Mouse (Mus musculus) hindbrain, postnatal 0 days (tissue): ENCODE data around the gene Lin7a. TPM values are rescaled to one million over a fixed set of nuclear protein-coding genes. Genes with fewer than 3 reads are reported as not detected.

Source experiments
- ATAC-seq: fragments of 200-750 bp; cut with Nextera tagmentation; 2 replicates; pipeline ENCODE4 v1.8.0; 2017; ENCODE audit warnings: mild to moderate bottlenecking, moderate TSS enrichment, moderate library complexity
- DNase-seq: peaks from one replicate; pipeline ENCODE4 v3.0.0-alpha.2; 2015; ENCODE audit warnings: low spot score
- H3K27ac ChIP-seq: fragments of 300-500 bp; sonication (generic); 2 replicates; pipeline ENCODE4 v1.5.1; 2014; ENCODE audit warnings: mild to moderate bottlenecking
- H3K27me3 ChIP-seq: fragments of 300-500 bp; sonication (generic); 2 replicates; pipeline ENCODE4 v1.6.1; 2014; ENCODE audit warnings: low read length, mixed read lengths; ENCODE audit not compliant: insufficient read depth
- H3K36me3 ChIP-seq: fragments of 300-500 bp; sonication (generic); 2 replicates; pipeline ENCODE4 v1.6.1; 2014; ENCODE audit warnings: low read length, mixed read lengths; ENCODE audit not compliant: insufficient read depth
- H3K4me1 ChIP-seq: fragments of 300-500 bp; sonication (generic); 2 replicates; pipeline ENCODE4 v1.6.1; 2014; ENCODE audit warnings: antibody characterized with exemption, low read length, mixed read lengths; ENCODE audit not compliant: insufficient read depth
- H3K4me2 ChIP-seq: fragments of 300-500 bp; sonication (generic); 2 replicates; pipeline ENCODE4 v1.6.1; 2014; ENCODE audit warnings: low read depth, mild to moderate bottlenecking, low read length, moderate library complexity, mixed read lengths
- H3K4me3 ChIP-seq: fragments of 300-500 bp; sonication (generic); 2 replicates; pipeline ENCODE4 v1.5.1; 2014; ENCODE audit warnings: low read length
- H3K9ac ChIP-seq: fragments of 300-500 bp; sonication (generic); replicated peaks from 2 replicates; pipeline ENCODE4 v1.6.1; 2014; ENCODE audit warnings: mild to moderate bottlenecking, low read length, moderate library complexity, mixed read lengths
- H3K9me3 ChIP-seq: fragments of 300-500 bp; sonication (generic); 2 replicates; pipeline ENCODE4 v1.6.1; 2016; ENCODE audit warnings: low read length, mixed read lengths
- CTCF ChIP-seq: IDR thresholded peaks from 2 replicates; pipeline ENCODE4 v1.5.1; 2016; ENCODE audit warnings: antibody characterized with exemption, control low read depth, low read depth
- WGBS: fragments of 180-500 bp; shearing (Covaris S2); extraction: QIAGEN DNeasy Blood & Tissue Kit; methylation state at CpG from one replicate; pipeline ENCODE4 v1.1.7; 2014; 5-methylcytosine and 5-hydroxymethylcytosine counted together
- polyA plus RNA-seq: library from polyadenylated mRNA; unstranded; fragments of >200 nt; fragmentation: Nextera tagmentation; extraction: Ambion mirVana; gene quantifications from 2 replicates; pipeline ENCODE4 v1.2.1, GENCODE M21; 2015
- total RNA-seq: library from RNA; depleted of rRNA; stranded (reverse); fragments of >200 nt; gene quantifications from 2 replicates; pipeline ENCODE4 v1.2.3, GENCODE M21; 2014; rRNA removed

Gene Lin7a
- total and polyA plus RNA-seq, 2 experiments from 2014 or later = 26.0 to 27.8 TPM

DNA sequence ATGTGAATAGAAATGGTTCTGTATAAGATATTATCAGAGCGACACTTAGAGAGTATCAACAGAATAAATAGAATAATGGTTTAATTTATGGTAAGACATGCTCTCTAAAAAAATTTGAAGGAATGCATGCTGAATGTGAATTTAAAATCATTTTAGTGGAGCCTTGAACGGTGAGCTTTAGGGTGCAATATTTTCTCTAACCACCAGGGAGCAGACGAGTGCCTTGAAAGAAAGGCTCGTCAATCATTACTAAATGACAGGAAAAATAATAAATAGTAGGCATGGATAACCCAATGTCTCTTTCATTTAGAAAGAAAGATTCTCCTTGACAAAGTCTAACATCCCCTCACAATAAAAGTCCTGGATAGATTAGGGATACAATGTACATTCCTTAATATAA is 171.3 kb downstream of the Lin7a start:
- Histone ChIP-seq H3K4me2 (no peak overlapping the region), H3K9me3 (no peaks in the 10 kb centered on the region), H3K27me3 (no peaks in the 10 kb centered on the region), H3K36me3 (no peaks in the 10 kb centered on the region), H3K4me3 (no peak overlapping the region), H3K4me1 (no peaks in the 10 kb centered on the region), H3K27ac (no peak overlapping the region), H3K9ac (no peak overlapping the region)
- peak; percentile 45 for DNase-seq
- 10% methylated on average over 4 of the region's 4 CpGs for WGBS
- ATAC-seq = no peak
- TF ChIP-seq CTCF = peak; percentile 74

DNA sequence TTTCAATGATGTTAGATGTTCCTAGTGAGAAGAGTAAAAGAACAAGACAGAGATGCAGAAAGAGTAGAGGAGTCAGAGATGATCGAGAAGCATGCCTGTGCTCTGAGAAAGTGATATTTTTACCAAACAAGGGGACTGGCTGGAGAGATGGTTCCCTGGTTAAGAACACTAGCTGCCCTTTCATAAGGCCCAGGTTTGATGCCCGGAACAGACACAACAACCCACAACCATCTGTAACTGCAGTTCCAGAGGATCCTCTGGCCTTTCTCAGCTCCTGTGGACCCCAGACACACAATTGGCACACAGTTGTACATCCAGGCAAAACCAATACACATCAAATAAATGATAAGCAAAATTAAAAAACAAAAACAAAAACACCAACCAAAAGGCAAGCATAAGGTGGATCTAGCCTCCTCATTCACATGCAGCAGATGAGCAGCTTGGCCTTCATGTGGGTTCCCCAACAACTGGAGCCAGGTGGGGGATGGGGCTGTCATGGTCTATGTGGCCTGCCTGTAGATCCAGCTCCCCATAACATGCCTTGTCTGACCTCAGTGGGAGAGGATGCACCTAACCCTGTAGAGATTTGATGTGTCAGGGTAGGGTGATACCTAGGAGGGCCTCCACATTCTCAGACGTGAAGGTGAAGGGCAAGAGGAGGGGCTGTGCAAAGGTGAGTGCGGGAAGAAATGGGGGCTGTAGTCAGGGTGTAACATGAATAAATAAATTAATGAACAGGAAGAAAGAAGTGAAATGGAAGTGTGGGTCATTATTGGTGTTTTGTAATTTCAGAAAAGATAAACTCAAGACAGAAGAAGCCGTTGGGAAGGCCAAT is 178.2 kb downstream of the Lin7a start:
- H3K9ac ChIP-seq = no peak overlapping the region
- DNase-seq (no peak), ATAC-seq (no peak)
- H3K27me3 ChIP-seq = no peaks in the 10 kb centered on the region
- H3K4me3 ChIP-seq = no peak overlapping the region
- no peaks in the 10 kb centered on the region for H3K36me3 ChIP-seq
- H3K27ac ChIP-seq = no peak overlapping the region
- TF ChIP-seq CTCF = no peak
- H3K4me1 ChIP-seq = no peaks in the 10 kb centered on the region
- H3K4me2 ChIP-seq = no peak overlapping the region
- no peaks in the 10 kb centered on the region for H3K9me3 ChIP-seq
- WGBS = 90% methylated on average over 5 of the region's 5 CpGs

DNA sequence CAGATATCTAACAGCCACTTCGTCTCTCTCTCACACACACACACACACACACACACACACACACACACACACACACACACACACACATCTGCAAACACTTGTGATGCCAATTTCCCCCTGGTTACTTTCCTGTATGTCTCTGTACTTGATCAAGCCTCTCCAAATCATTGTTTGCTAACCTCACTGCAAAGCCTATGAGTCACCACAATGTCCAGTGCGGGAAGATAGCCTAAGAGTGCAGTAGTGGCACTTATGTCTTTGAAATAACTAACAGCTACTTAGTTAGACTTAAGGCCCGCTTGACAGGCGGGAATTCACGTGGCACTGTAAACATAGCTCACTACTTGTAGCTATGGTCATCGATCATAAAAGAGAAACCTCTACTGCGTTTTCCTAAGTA is 196.3 kb downstream of the Lin7a start:
- no peak for TF ChIP-seq CTCF
- Histone ChIP-seq H3K4me1 (no peaks in the 10 kb centered on the region), H3K9ac (no peak overlapping the region), H3K4me3 (no peak overlapping the region), H3K4me2 (no peak overlapping the region), H3K27me3 (no peaks in the 10 kb centered on the region), H3K36me3 (no peaks in the 10 kb centered on the region), H3K9me3 (no peaks in the 10 kb centered on the region), H3K27ac (no peak overlapping the region)
- DNase-seq = no peak
- 97% methylated on average over 7 of the region's 7 CpGs for WGBS
- no peak for ATAC-seq

Other genes with a start within 250 kb of the Lin7a start
- gene Acss3, start 148.0 kb upstream of the Lin7a start, total RNA-seq = 1.9 and 2.8 TPM in 2 replicates
- gene Acss3, start 148.0 kb upstream of the Lin7a start, polyA plus RNA-seq = 0.89 and 1.2 TPM in 2 replicates
- not detected in 2 replicates for gene Myf5, start 214.4 kb downstream of the Lin7a start, total RNA-seq
- gene Myf5, start 214.4 kb downstream of the Lin7a start, polyA plus RNA-seq = not detected in 2 replicates
- gene Myf6, start 223.1 kb downstream of the Lin7a start, total RNA-seq = 0.18 TPM in 1 of 2 replicates, not detected in the other
- not detected in 2 replicates for gene Myf6, start 223.1 kb downstream of the Lin7a start, polyA plus RNA-seq